Mouse (Mus musculus): ENCODE results near the gene Etnk1.

GRCm38 (mm10) chr6:143129466-143129865, 37.6 kb upstream of the Etnk1 start:
- TF ChIP-seq HCFC1 (IDR thresholded peaks at IDR 0.05; ENCODE audit: low read depth, low read length) (no peak), EP300 (IDR thresholded peaks at IDR 0.05; ENCODE audit: low read depth in 1 of 2, low read length in 2 of 2) (no peak), CTCF (IDR thresholded peaks at IDR 0.05 in 2 of 3, conservative IDR thresholded peaks at IDR 0.05 in 1 of 3; ENCODE audit: control insufficient read depth in 1 of 3, insufficient read depth in 1 of 3, low read depth in 2 of 3, low read length in 3 of 3, poor library complexity in 1 of 3, severe bottlenecking in 1 of 3) (no peak)

Data from MEL (cell line).